Mouse (Mus musculus) bone marrow, adult 2 months (tissue): ENCODE measurements around the gene Il1b. TPM values are rescaled to one million over a fixed set of nuclear protein-coding genes. Genes with fewer than 3 reads are reported as not detected.
A peak's percentile ranks its signal among the peaks of the same experiment; 100 is the strongest.

Source experiments
- H3K27ac ChIP-seq: fragments of 200-500 bp; 2 replicates; pipeline ENCODE4 v1.5.1; 2012; ENCODE audit warnings: low read depth, mild to moderate bottlenecking, control low read depth, inconsistent platforms, low read length; ENCODE audit not compliant: control insufficient read depth, poor library complexity, insufficient read depth
- H3K4me1 ChIP-seq: fragments of 200-500 bp; 2 replicates; pipeline ENCODE4 v1.6.1; 2011; ENCODE audit warnings: low read length; ENCODE audit not compliant: control insufficient read depth, insufficient read depth
- H3K4me3 ChIP-seq: fragments of 200-500 bp; replicated peaks from 2 replicates; pipeline ENCODE3; 2011; ENCODE audit warnings: mild to moderate bottlenecking, low read depth, low read length, control low read depth; ENCODE audit not compliant: control insufficient read depth
- CTCF ChIP-seq: fragments of 200-500 bp; IDR thresholded peaks from 2 replicates; pipeline ENCODE4 v1.5.1; 2011; ENCODE audit warnings: low read length, control low read depth; ENCODE audit not compliant: control insufficient read depth, insufficient read depth
- POLR2A ChIP-seq: fragments of 200-500 bp; IDR thresholded peaks from 2 replicates; pipeline ENCODE4 v1.6.1; 2011; ENCODE audit warnings: low read depth, mild to moderate bottlenecking, control low read depth, low read length, borderline replicate concordance; ENCODE audit not compliant: control insufficient read depth
- WGBS: fragments of 180-500 bp; shearing (Covaris S2); methylation state at CpG from one replicate; pipeline ENCODE4 v1.1.7; 2018; 5-methylcytosine and 5-hydroxymethylcytosine counted together
- polyA plus RNA-seq: library from polyadenylated mRNA; stranded (reverse); fragments of >200 nt; gene quantifications from 2 replicates; pipeline ENCODE4 v1.2.4, GENCODE M21; 2011; ENCODE audit warnings: low replicate concordance; ENCODE audit not compliant: missing spikeins, insufficient read depth, insufficient read length

The Il1b gene
- polyA plus RNA-seq, 1 experiment: 10.5 TPM

GRCm38 (mm10) chr2:129406508-129406907 lies 35.6 kb upstream of the Il1b start:
- Histone ChIP-seq H3K4me3 (no peak overlapping the region), H3K4me1 (no peaks in the 10 kb centered on the region; the same call in 1 of the 2 replicates), H3K27ac (no peak overlapping the region)
- no peak for TF ChIP-seq CTCF
- TF ChIP-seq POLR2A: no peak
- WGBS: 84% methylated on average over 8 of the region's 8 CpGs

- no peaks in the 10 kb centered on the region; the same call in 1 of the 2 replicates for H3K4me1 ChIP-seq
- no peak overlapping the region for H3K4me3 ChIP-seq
- WGBS: 63% methylated on average over 2 of the region's 2 CpGs
- TF ChIP-seq CTCF: no peak
- no peak for TF ChIP-seq POLR2A
- H3K27ac ChIP-seq: no peak overlapping the region
These were observed 32.8 kb upstream of the Il1b start for GRCm38 (mm10) chr2:129403786-129404185.

GRCm38 (mm10) chr2:129402330-129402729 lies 31.4 kb upstream of the Il1b start:
- TF ChIP-seq POLR2A (no peak), CTCF (no peak)
- H3K4me3 ChIP-seq: no peak overlapping the region
- H3K4me1 ChIP-seq: no peaks in the 10 kb centered on the region; the same call in 1 of the 2 replicates
- no peak overlapping the region for H3K27ac ChIP-seq
- 50% methylated on average over 3 of the region's 3 CpGs for WGBS

GRCm38 (mm10) chr2:129401803-129402202 lies 30.9 kb upstream of the Il1b start:
- Histone ChIP-seq H3K4me3 (no peak overlapping the region), H3K27ac (no peak overlapping the region), H3K4me1 (no peaks in the 10 kb centered on the region; the same call in 1 of the 2 replicates)
- WGBS: 77% methylated on average over 5 of the region's 5 CpGs
- no peak for TF ChIP-seq POLR2A
- no peak for TF ChIP-seq CTCF

- H3K27ac ChIP-seq: no peak overlapping the region
- no peaks in the 10 kb centered on the region; the same call in 1 of the 2 replicates for H3K4me1 ChIP-seq
- WGBS: 53% methylated on average over 3 of the region's 3 CpGs
- TF ChIP-seq CTCF (no peak), POLR2A (no peak)
- no peak overlapping the region for H3K4me3 ChIP-seq
These were observed 27.2 kb upstream of the Il1b start for GRCm38 (mm10) chr2:129398176-129398575.

- Histone ChIP-seq H3K27ac (no peak overlapping the region), H3K4me3 (no peak overlapping the region), H3K4me1 (no peaks in the 10 kb centered on the region; the same call in 1 of the 2 replicates)
- TF ChIP-seq POLR2A (no peak), CTCF (peak; percentile 58)
- 30% methylated on average over 6 of the region's 6 CpGs for WGBS
These were observed 22.6 kb upstream of the Il1b start for GRCm38 (mm10) chr2:129393524-129393923.

GRCm38 (mm10) chr2:129390161-129390560 lies 19.2 kb upstream of the Il1b start:
- no peak overlapping the region for H3K4me3 ChIP-seq
- H3K4me1 ChIP-seq: no peaks in the 10 kb centered on the region; the same call in 1 of the 2 replicates
- no peak for TF ChIP-seq CTCF
- no peak for TF ChIP-seq POLR2A
- WGBS: 81% methylated on average over 5 of the region's 5 CpGs
- H3K27ac ChIP-seq: no peak overlapping the region

GRCm38 (mm10) chr2:129389323-129389722 lies 18.4 kb upstream of the Il1b start:
- Histone ChIP-seq H3K4me3 (no peak overlapping the region), H3K27ac (no peak overlapping the region), H3K4me1 (no peaks in the 10 kb centered on the region; the same call in 1 of the 2 replicates)
- TF ChIP-seq POLR2A: no peak
- no peak for TF ChIP-seq CTCF
- 52% methylated on average over 2 of the region's 2 CpGs for WGBS

- no peak for TF ChIP-seq POLR2A
- TF ChIP-seq CTCF: no peak
- Histone ChIP-seq H3K27ac (no peak overlapping the region), H3K4me3 (no peak overlapping the region), H3K4me1 (no peaks in the 10 kb centered on the region; the same call in 1 of the 2 replicates)
- 62% methylated on average over 3 of the region's 3 CpGs for WGBS
These were observed 14.4 kb upstream of the Il1b start for GRCm38 (mm10) chr2:129385331-129385730.
